Mouse (Mus musculus): ENCODE results near the gene Atad3a. TPM values are rescaled to one million over a fixed set of nuclear protein-coding genes. Genes with fewer than 3 reads are reported as not detected.
"Not testable (repeated sequence)": the region's sequence is repeated elsewhere in the genome, so short reads cannot be mapped to it uniquely, and the experiment has no call there.

Atad3a gene
- polyA plus RNA-seq (2015; fragmentation: Nextera tagmentation; extraction: Ambion mirVana), result 84.1 and 91.5 TPM in 2 replicates

DNA sequence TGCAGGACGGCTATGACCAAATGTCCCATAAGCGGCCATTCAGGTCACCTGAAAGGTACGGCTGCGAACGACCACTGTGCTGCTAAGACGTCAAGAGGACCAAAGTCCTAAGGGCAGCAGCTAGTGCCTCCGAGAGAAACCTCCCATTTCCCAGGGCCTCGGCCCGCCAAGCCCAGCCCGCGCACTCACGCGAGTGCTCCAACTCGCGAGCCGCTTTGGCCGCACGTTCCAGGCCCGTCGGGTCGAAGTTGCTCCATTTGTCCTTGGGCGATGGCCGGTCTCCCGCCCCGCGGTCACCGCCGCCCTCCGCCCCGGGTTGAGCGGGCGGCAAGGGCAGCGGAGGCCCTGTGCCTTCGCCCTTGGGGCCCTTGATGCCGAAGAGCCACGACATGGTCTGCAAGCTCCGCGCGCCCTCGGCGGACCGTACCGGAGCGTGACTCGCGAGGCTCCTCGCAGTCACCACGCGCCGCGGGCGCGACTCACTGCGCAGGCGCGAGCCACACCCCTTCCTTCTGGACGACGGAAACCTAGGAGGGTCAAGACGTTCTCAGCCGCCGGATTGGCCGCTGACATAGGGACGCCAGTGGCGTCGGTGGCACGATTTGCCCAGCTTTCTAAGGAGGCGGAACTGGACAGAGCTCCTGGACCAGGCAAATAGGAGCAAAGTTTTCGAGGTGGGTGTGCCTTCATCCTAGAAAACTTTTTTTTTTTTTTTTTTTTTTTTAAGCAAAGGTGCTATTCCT lies at the start of gene Atad3a:
Atad3a (minus strand) TSS at position 481 of the 743 bp plus-strand sequence.
- H3K4me1 ChIP-seq, result peaks cover 29% of the 10 kb centered on the region
- peak within 1 kb of the TSS; percentile 60 for H3K27ac ChIP-seq
- ATAC-seq (ENCODE audit: insufficient number of reproducible peaks, low FRiP score, low TSS enrichment, low read depth), result peak; percentile 94
- no peaks in the 10 kb centered on the region for H3K27me3 ChIP-seq
- peak within 1 kb of the TSS; percentile 87 for H3K4me3 ChIP-seq
- peaks cover 19% of the 10 kb centered on the region for H3K36me3 ChIP-seq
- peak within 1 kb of the TSS; percentile 83 for H3K9ac ChIP-seq
- WGBS, result under 1% methylated on average over 68 of the region's 68 CpGs
- H3K4me2 ChIP-seq, result peak within 1 kb of the TSS; percentile 88
- no peaks in the 10 kb centered on the region for H3K9me3 ChIP-seq

DNA sequence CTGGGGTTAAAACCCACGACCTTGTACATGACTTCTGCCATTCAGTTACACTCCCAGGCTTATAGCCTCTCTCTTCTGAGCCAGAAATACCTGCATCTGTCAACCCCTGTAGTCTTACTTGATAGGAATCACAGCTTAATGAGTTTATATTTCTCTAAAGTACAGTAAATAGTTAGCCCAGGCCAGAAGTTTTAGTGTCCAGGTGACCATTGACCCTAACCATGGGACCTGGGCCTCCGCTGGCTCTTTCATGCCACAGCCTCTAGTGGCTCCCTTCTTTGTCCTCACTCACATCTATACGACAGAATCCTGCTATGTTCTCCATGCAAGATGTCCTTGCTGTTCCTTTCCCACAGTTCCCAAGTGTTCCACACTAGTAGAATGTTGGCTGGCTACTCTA lies 46.9 kb upstream of the Atad3a start:
- 89% methylated on average over 3 of the region's 3 CpGs for WGBS
- no peak overlapping the region for H3K4me2 ChIP-seq
- H3K4me1 ChIP-seq, result peaks cover 22% of the 10 kb centered on the region
- H3K9me3 ChIP-seq, result no peaks in the 10 kb centered on the region
- ATAC-seq (ENCODE audit: insufficient number of reproducible peaks, low FRiP score, low TSS enrichment, low read depth), result no peak
- peaks cover 43% of the 10 kb centered on the region for H3K36me3 ChIP-seq
- H3K4me3 ChIP-seq, result no peak overlapping the region
- H3K9ac ChIP-seq, result no peak overlapping the region
- H3K27me3 ChIP-seq, result no peaks in the 10 kb centered on the region
- no peak overlapping the region for H3K27ac ChIP-seq

DNA sequence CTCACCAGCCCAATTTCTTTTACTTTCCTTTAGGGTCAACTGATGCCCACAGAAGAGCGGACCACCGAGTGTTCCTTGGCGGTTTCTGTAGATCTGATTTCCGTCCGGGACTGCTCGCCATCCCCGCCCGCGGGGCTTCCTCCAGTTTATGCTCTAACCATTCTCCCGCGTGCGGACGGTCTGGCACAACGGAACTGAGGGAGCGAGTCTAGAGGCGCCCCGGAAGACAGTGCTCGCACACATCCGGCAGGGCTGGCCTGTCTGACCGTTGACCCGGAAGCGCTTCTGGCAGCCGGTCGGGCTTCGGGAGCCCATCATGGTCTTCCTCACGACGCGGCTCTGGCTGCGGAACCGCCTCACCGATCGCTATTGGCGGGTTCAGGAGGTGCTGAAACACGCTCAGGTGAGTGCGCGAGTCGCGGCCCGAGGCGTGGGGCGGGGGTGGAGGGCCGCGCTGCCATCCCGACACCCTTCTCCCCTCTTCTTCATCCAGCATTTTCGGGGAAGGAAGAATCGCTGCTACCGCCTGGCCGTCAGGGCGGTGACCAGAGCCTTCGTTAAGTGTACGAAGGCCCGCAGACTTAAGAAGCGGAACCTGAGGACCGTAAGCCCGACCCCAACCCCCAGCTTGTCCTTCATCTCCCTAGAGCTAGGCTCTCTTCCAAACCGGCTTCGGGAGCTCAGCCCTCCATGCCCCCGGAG lies 42.6 kb upstream of the Atad3a start:
- Histone ChIP-seq H3K9ac (peak overlapping the region; percentile 84), H3K9me3 (no peaks in the 10 kb centered on the region), H3K36me3 (peaks cover 20% of the 10 kb centered on the region), H3K27me3 (no peaks in the 10 kb centered on the region), H3K27ac (peak overlapping the region; percentile 79), H3K4me3 (peak overlapping the region; percentile 88), H3K4me2 (peak overlapping the region; percentile 78), H3K4me1 (peaks cover 18% of the 10 kb centered on the region)
- peak; percentile 95 for ATAC-seq (ENCODE audit: insufficient number of reproducible peaks, low FRiP score, low TSS enrichment, low read depth)
- WGBS, result under 1% methylated on average over 58 of the region's 58 CpGs

DNA sequence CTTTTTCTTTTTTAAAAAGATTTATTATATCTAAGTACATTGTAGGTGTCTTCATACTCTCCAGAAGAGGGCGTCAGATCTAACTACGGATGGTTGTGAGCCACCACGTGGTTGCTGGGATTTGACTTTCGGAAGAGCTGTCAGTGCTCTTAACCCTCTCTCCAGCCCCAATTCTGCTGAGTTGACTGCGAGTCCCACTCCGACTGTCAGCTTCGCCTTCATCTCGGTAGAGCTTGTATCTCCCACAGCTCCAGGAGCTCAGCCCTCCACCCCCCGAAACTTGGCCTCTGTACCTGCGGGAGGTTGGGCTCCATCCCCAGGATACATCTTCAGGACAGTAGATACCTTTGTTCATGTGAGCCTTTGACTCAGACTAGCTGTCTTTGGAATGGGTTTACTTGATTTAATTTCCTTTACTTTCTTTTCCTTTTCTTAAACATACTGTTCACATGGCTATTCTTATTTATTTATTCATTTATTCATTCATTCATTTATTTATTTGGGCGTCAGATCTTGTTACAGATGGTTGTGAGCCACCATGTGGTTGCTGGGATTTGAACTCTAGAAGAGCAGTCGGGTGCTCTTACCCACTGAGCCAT lies 41.9 kb upstream of the Atad3a start, which contains the start of gene Mrpl20:
Mrpl20 (plus strand) TSS at position 138 of the 599 bp plus-strand sequence.
- 11% methylated on average over 12 of the region's 12 CpGs for WGBS
- Histone ChIP-seq H3K4me3 (peak within 1 kb of the TSS; percentile 88), H3K27me3 (no peaks in the 10 kb centered on the region), H3K4me1 (peaks cover 18% of the 10 kb centered on the region), H3K9me3 (no peaks in the 10 kb centered on the region), H3K27ac (peak within 1 kb of the TSS; percentile 79), H3K36me3 (peaks cover 14% of the 10 kb centered on the region), H3K4me2 (peak within 1 kb of the TSS; percentile 78), H3K9ac (peak within 1 kb of the TSS; percentile 84)
- ATAC-seq (ENCODE audit: insufficient number of reproducible peaks, low FRiP score, low TSS enrichment, low read depth), result no peak

DNA sequence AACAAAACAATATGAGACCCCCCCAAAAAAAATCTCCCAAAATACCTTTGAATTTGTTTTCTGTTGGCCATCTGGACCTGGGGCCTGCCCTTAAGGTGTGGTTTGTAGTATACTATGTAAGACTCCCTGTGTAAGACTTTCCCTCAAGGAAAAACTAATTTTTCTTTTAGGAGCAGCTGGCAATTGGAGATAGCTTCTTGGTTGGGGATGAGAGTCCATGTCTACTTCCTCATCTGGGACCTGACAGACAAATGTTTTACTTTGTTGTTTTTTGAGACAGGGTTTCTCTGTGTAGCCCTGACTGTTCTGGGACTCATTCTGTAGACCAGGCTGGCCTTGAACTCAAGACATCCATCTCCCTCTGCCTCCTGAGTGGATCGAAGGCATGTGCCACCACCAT lies 41.2 kb upstream of the Atad3a start:
- H3K9ac ChIP-seq, result no peak overlapping the region
- 96% methylated on average over 1 of the region's 1 CpGs for WGBS
- peaks cover 8% of the 10 kb centered on the region; the same call in 1 of the 2 replicates for H3K36me3 ChIP-seq
- peaks cover 18% of the 10 kb centered on the region for H3K4me1 ChIP-seq
- no peaks in the 10 kb centered on the region for H3K27me3 ChIP-seq
- H3K27ac ChIP-seq, result no peak overlapping the region
- no peak for ATAC-seq (ENCODE audit: insufficient number of reproducible peaks, low FRiP score, low TSS enrichment, low read depth)
- no peak overlapping the region for H3K4me3 ChIP-seq
- no peaks in the 10 kb centered on the region for H3K9me3 ChIP-seq
- no peak overlapping the region for H3K4me2 ChIP-seq

DNA sequence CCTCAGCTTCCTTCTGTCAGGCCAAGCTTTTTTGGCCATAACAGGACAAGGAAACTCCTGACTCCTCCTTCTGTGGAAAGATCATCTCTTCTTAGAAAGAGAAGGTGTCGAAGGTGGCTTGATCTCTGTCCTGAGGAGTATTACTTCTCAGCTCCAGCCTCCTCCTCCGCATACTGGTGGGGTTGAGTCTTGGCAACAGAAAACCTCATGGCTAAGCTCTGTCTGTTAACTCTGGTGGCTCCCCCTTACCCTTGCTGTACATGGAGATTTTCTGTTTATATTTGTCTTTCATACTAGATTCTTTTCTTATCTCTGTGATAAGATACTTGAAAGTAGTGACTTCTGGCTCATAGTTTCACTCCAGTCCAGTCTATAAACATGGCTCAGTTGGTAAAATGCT lies 32.8 kb upstream of the Atad3a start:
- Histone ChIP-seq H3K9ac (no peak overlapping the region), H3K9me3 (no peaks in the 10 kb centered on the region), H3K4me1 (no peaks in the 10 kb centered on the region; the same call in 1 of the 2 replicates), H3K36me3 (no peaks in the 10 kb centered on the region), H3K4me2 (no peak overlapping the region), H3K27me3 (no peaks in the 10 kb centered on the region), H3K27ac (no peak overlapping the region), H3K4me3 (no peak overlapping the region)
- WGBS, result 83% methylated on average over 2 of the region's 2 CpGs
- no peak for ATAC-seq (ENCODE audit: insufficient number of reproducible peaks, low FRiP score, low TSS enrichment, low read depth)

DNA sequence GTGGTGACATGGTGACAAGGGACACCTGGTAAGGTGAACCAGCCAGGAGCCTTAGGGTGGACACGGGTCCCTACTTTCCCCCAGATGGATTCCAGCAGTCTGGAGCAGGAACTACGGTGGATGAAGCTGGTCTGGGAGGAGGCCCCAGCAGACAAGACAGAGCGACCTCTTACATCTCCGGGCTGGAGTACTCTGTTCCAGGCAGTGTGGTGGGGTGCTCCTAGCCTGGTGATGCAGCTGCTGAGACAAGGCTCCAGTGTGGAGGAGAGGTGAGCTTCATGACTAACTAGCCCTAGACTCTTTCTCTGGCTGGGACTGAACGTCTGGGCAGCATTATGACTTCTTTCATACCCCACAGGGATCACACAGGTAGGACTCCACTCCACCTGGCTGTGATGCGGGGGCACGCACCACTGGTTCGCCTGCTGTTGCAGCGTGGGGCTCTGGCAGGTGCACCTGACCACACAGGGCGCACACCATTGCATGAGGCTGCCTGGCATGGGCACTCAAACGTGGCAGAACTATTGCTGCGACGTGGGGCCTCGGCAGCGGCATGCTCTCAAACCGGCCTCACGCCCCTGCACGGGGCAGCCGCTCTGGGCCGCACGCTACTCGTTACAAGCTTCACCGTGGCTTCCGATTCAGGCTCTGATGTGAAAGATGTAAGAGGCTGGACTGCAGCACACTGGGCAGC lies 30.5 kb upstream of the Atad3a start:
- Histone ChIP-seq H3K4me1 (no peaks in the 10 kb centered on the region; the same call in 1 of the 2 replicates), H3K9me3 (no peaks in the 10 kb centered on the region), H3K27me3 (no peaks in the 10 kb centered on the region), H3K4me2 (no peak overlapping the region), H3K27ac (no peak overlapping the region), H3K4me3 (no peak overlapping the region), H3K9ac (no peak overlapping the region), H3K36me3 (no peaks in the 10 kb centered on the region)
- no peak for ATAC-seq (ENCODE audit: insufficient number of reproducible peaks, low FRiP score, low TSS enrichment, low read depth)
- 70% methylated on average over 24 of the region's 24 CpGs for WGBS

DNA sequence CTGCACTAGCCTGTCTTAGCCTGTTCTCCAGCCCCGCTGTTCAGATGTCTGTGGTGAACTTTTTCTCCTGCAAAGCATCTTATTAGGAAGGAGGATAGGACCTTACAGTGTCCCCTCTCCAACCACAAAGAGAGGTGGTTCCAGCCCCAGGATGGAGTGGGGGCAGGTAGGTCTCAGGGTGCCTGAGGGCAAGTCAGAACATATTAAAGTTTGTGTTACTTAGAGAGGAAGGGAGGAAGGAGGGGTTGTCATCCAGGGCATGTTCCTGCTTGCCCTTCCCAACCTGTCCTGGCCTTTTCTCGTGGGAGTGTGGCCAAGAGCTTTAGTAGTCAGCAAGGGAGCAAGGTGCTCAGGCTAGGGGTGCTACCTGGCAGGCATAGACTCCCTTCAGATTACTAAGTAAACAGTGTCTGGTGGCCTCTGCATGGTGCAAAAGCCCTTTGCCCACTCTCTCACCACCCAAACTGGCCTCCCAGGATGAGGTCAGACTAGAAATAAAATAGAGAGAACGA lies 29.8 kb upstream of the Atad3a start:
- no peak overlapping the region for H3K9ac ChIP-seq
- H3K4me3 ChIP-seq, result no peak overlapping the region
- no peak overlapping the region for H3K4me2 ChIP-seq
- no peaks in the 10 kb centered on the region for H3K9me3 ChIP-seq
- no peaks in the 10 kb centered on the region for H3K36me3 ChIP-seq
- no peaks in the 10 kb centered on the region for H3K27me3 ChIP-seq
- 45% methylated on average over 3 of the region's 3 CpGs for WGBS
- peaks cover under 1% of the 10 kb centered on the region; the same call in 1 of the 2 replicates for H3K4me1 ChIP-seq
- ATAC-seq (ENCODE audit: insufficient number of reproducible peaks, low FRiP score, low TSS enrichment, low read depth), result no peak
- H3K27ac ChIP-seq, result no peak overlapping the region

DNA sequence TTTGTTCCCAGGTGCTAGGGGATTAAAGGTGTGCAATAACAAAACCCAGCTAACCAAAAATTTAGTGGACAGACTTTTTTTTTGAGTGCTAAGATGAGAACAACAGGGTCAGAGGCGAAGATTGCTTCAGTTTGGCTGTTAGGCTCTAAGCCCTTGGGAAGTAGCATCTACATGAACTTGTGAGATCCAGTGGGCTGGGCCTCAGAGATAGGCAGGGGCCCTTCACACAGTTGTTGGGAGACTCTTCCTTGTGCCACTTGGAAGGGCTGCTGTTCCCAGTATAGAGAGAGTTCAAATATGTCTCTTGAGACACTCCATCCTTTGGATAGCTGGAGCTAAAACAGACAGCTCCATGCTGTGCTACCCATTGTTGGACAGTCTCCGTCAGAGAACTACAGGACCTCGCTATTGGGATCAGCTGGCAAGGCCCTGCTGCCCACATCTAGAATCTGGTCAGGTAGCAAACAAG lies 29.2 kb upstream of the Atad3a start, which contains the start of gene Ankrd65:
Ankrd65 (plus strand) TSS at position 419 of the 469 bp plus-strand sequence.
- no peak for ATAC-seq (ENCODE audit: insufficient number of reproducible peaks, low FRiP score, low TSS enrichment, low read depth)
- Histone ChIP-seq H3K27ac (no peak within 1 kb of the TSS), H3K9ac (no peak within 1 kb of the TSS), H3K9me3 (no peaks in the 10 kb centered on the region), H3K36me3 (no peaks in the 10 kb centered on the region), H3K4me2 (no peak within 1 kb of the TSS), H3K4me1 (peaks cover 7% of the 10 kb centered on the region), H3K4me3 (no peak within 1 kb of the TSS), H3K27me3 (no peaks in the 10 kb centered on the region)
- WGBS, result 83% methylated on average over 3 of the region's 3 CpGs

DNA sequence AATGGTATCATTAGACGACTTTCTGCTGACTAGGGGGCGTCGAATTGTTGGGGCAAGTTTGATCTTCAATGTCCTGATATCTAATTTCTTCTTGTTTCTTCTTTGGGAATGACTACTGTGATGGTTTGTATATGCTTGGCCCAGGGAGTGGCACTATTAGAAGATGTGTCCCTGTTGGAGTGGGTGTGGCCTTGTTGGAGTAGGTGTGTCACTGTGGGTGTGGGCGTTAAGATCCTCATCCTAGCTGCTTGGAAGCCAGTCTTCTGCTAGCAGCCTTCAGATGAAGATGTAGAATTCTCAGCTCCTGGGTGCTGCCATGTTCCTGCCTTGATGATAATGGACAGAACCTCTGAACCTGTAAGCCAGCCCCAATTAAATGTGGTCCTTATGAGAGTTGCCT lies 27.9 kb upstream of the Atad3a start:
- H3K4me3 ChIP-seq; H3K9ac ChIP-seq; ATAC-seq (ENCODE audit: insufficient number of reproducible peaks, low FRiP score, low TSS enrichment, low read depth); H3K9me3 ChIP-seq; H3K4me2 ChIP-seq; H3K27ac ChIP-seq; H3K36me3 ChIP-seq; H3K27me3 ChIP-seq: not testable (repeated sequence)
- WGBS, result 78% methylated on average over 4 of the region's 4 CpGs
- H3K4me1 ChIP-seq, result peaks cover 12% of the 10 kb centered on the region

DNA sequence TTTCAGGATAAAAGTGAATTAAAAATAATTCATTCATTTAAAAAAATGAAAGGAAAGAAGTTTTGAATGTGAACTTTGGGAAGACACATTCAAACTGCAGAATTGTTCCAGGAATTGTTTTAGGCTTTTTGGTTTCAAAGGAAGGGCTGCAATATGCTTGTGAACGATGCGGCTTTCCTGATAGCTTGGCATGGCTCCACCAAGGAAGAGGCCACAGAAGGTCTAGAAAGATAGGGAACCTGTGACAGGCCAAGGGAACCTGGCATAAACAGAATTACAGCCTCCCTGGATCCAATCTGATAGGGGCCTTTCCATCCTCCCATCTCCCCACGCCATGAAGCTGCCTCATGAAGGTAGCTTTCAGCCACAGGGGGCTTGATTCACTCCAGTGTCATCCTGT lies 27.4 kb upstream of the Atad3a start:
- H3K4me3 ChIP-seq, result no peak overlapping the region
- no peak for ATAC-seq (ENCODE audit: insufficient number of reproducible peaks, low FRiP score, low TSS enrichment, low read depth)
- H3K4me1 ChIP-seq, result peaks cover 14% of the 10 kb centered on the region
- H3K9ac ChIP-seq, result no peak overlapping the region
- no peaks in the 10 kb centered on the region for H3K36me3 ChIP-seq
- H3K4me2 ChIP-seq, result no peak overlapping the region
- 65% methylated on average over 3 of the region's 3 CpGs for WGBS
- no peaks in the 10 kb centered on the region for H3K9me3 ChIP-seq
- no peaks in the 10 kb centered on the region for H3K27me3 ChIP-seq
- H3K27ac ChIP-seq, result no peak overlapping the region
